Mouse (Mus musculus): Measurements from ENCODE around the gene Med25. TPM values are rescaled to one million over a fixed set of nuclear protein-coding genes. Genes with fewer than 3 reads are reported as not detected.

The Med25 gene
- polyA plus RNA-seq, 2 experiments, result 24.2 to 29.3 TPM

DNA sequence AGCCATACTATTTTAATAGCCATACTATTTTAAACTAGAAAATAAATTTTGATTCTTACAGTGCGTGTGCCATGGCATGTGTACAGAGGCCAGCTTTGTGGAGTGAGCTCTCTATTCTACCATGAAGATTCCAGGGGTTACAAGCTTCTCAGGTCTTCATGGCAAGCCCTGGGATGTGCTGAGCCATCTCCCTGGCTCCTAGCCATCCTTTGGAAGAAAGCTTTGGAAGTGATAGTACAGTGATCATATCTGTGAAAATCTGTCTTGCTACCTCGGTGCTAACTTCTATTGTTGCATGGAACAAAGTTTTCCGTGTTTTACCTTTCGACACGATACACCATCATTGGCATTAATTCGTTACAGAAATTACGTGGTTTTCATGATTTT lies 2.7 kb upstream of the Med25 start:
- H3K4me3 ChIP-seq (ENCODE audit: insufficient read depth in 1 of 2, low read depth in 2 of 2, low read length in 2 of 2), result peak overlapping the region in 1 of 2 experiments; percentile 56; a peak in 2 of 4 replicates
- peaks cover 24 to 36% of the 10 kb centered on the region in 2 experiments for H3K4me1 ChIP-seq (replicated peaks; ENCODE audit: control insufficient read depth in 2 of 2, insufficient read depth in 2 of 2, low read length in 1 of 2)
- H3K27ac ChIP-seq, result no peak overlapping the region
- H3K27me3 ChIP-seq (ENCODE audit: control insufficient read depth, insufficient read depth, low read length), result no peaks in the 10 kb centered on the region
- H3K9ac ChIP-seq (replicated peaks), result no peak overlapping the region
- no peak for TF ChIP-seq CTCF (IDR thresholded peaks at IDR 0.05; ENCODE audit: low read depth)
- TF ChIP-seq EP300 (IDR thresholded peaks at IDR 0.05; ENCODE audit: low read depth), result no peak
- peaks cover 12% of the 10 kb centered on the region for H3K36me3 ChIP-seq (replicated peaks; ENCODE audit: control insufficient read depth, insufficient read depth, low read depth)
- 70% methylated on average over 7 of the region's 7 CpGs for WGBS (ENCODE audit: insufficient replicate concordance)
- DNase-seq (ENCODE audit: low read depth in 3 of 3, low spot score in 3 of 3) (no peak), ATAC-seq (ENCODE audit: insufficient read depth) (no peak)
- H3K4me2 ChIP-seq (ENCODE audit: low read depth), result peak overlapping the region; percentile 60
- H3K9me3 ChIP-seq (ENCODE audit: control insufficient read depth, low read length), result no peaks in the 10 kb centered on the region

DNA sequence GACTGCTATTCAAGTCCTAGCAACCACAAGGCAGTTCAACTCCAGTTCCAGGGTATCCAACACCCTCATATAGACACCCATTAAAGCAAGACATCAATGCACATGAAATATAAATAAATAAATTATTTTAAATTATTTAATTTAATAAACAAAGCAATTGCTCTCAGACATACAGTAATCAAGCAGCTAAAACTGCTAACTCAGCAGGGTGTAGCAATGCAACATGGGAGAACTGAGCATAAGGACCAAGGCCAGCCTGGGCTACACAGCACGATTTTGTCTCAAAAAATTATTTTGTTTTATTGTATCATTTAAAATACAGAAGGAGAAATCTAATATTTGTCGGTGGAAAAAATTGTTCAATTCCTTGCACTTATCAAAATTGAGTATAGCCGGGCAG lies 1.7 kb upstream of the Med25 start:
- H3K27me3 ChIP-seq (ENCODE audit: control insufficient read depth, insufficient read depth, low read length), result no peaks in the 10 kb centered on the region
- H3K4me3 ChIP-seq (ENCODE audit: insufficient read depth in 1 of 2, low read depth in 2 of 2, low read length in 2 of 2), result no peak overlapping the region
- H3K4me1 ChIP-seq (replicated peaks; ENCODE audit: control insufficient read depth in 2 of 2, insufficient read depth in 2 of 2, low read length in 1 of 2), result peaks cover 22 to 35% of the 10 kb centered on the region in 2 experiments
- no peaks in the 10 kb centered on the region for H3K9me3 ChIP-seq (ENCODE audit: control insufficient read depth, low read length)
- no peak overlapping the region for H3K27ac ChIP-seq
- TF ChIP-seq EP300 (IDR thresholded peaks at IDR 0.05; ENCODE audit: low read depth), result no peak
- no peak for TF ChIP-seq CTCF (IDR thresholded peaks at IDR 0.05; ENCODE audit: low read depth)
- 75% methylated on average over 3 of the region's 3 CpGs for WGBS (ENCODE audit: insufficient replicate concordance)
- no peak overlapping the region for H3K9ac ChIP-seq (replicated peaks)
- H3K4me2 ChIP-seq (ENCODE audit: low read depth), result no peak overlapping the region
- ATAC-seq (ENCODE audit: insufficient read depth), result no peak
- peaks cover 1% of the 10 kb centered on the region for H3K36me3 ChIP-seq (replicated peaks; ENCODE audit: control insufficient read depth, insufficient read depth, low read depth)
- no peak for DNase-seq (ENCODE audit: low read depth in 3 of 3, low spot score in 3 of 3)

DNA sequence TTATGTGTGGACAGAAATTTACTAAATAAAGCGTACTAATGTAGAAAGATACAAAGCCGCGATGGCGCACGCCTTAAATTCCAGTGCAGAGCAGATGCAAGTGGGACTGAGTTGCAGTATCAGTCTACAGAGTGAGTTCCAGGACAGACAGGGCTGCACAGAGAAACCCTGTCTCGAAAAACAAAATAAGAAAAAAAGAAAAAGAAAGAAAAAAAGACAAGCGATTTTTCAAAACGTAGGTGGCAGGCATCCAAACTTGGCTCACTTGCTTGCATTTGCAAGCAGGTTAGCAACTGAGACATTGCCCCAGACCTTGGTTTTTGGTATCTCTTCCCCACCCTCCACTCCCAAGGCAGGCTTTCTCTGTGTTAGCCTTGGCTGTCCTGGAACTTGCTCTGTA lies 685 bp upstream of the Med25 start:
- DNase-seq (ENCODE audit: low read depth in 3 of 3, low spot score in 3 of 3) (no peak), ATAC-seq (ENCODE audit: insufficient read depth) (no peak)
- Histone ChIP-seq H3K36me3 (replicated peaks; ENCODE audit: control insufficient read depth, insufficient read depth, low read depth) (no peaks in the 10 kb centered on the region; the same call in 1 of the 2 replicates), H3K27ac (no peak overlapping the region), H3K4me3 (ENCODE audit: insufficient read depth in 1 of 2, low read depth in 2 of 2, low read length in 2 of 2) (peak overlapping the region in 1 of 2 experiments; percentile 78; a peak in 2 of 4 replicates), H3K4me1 (replicated peaks; ENCODE audit: control insufficient read depth in 2 of 2, insufficient read depth in 2 of 2, low read length in 1 of 2) (peaks cover 17 to 29% of the 10 kb centered on the region in 2 experiments), H3K4me2 (ENCODE audit: low read depth) (peak overlapping the region; percentile 88), H3K9ac (replicated peaks) (no peak overlapping the region; the same call in 1 of the 2 replicates), H3K9me3 (ENCODE audit: control insufficient read depth, low read length) (no peaks in the 10 kb centered on the region), H3K27me3 (ENCODE audit: control insufficient read depth, insufficient read depth, low read length) (no peaks in the 10 kb centered on the region)
- WGBS (ENCODE audit: insufficient replicate concordance), result 42% methylated on average over 8 of the region's 8 CpGs
- no peak for TF ChIP-seq CTCF (IDR thresholded peaks at IDR 0.05; ENCODE audit: low read depth)
- no peak for TF ChIP-seq EP300 (IDR thresholded peaks at IDR 0.05; ENCODE audit: low read depth)

DNA sequence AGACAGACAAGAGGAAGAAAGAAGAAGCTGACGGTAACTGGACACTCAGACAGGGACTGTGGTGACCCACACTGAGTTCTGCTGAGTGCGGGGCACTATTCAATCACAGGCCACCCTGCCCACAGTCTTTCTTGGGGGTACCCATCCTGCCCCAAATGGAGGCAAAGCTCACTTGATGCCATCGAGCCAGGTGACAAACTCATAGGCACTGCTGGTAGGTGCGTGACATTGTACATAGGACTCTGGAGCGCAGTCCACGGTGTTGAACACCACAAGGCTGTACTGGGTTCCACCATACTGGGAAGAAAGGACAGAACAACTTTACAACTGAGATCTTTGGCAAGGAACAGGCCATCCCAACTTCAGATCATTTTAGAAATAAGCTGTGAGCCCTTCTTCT lies 901 bp downstream of the Med25 start:
- Histone ChIP-seq H3K4me2 (ENCODE audit: low read depth) (peak overlapping the region; percentile 88), H3K4me1 (replicated peaks; ENCODE audit: control insufficient read depth in 2 of 2, insufficient read depth in 2 of 2, low read length in 1 of 2) (peaks cover 17 to 25% of the 10 kb centered on the region in 2 experiments), H3K36me3 (replicated peaks; ENCODE audit: control insufficient read depth, insufficient read depth, low read depth) (no peaks in the 10 kb centered on the region; the same call in 1 of the 2 replicates), H3K9ac (replicated peaks) (peak overlapping the region; percentile 74), H3K27me3 (ENCODE audit: control insufficient read depth, insufficient read depth, low read length) (no peaks in the 10 kb centered on the region), H3K9me3 (ENCODE audit: control insufficient read depth, low read length) (no peaks in the 10 kb centered on the region), H3K27ac (peak overlapping the region; percentile 93), H3K4me3 (ENCODE audit: insufficient read depth in 1 of 2, low read depth in 2 of 2, low read length in 2 of 2) (peak overlapping the region; percentile 78 to 89)
- WGBS (ENCODE audit: insufficient replicate concordance), result 18% methylated on average over 6 of the region's 6 CpGs
- TF ChIP-seq CTCF (IDR thresholded peaks at IDR 0.05; ENCODE audit: low read depth), result no peak
- no peak for TF ChIP-seq EP300 (IDR thresholded peaks at IDR 0.05; ENCODE audit: low read depth)
- no peak for DNase-seq (ENCODE audit: low read depth in 3 of 3, low spot score in 3 of 3)
- ATAC-seq (ENCODE audit: insufficient read depth), result peak; percentile 30

DNA sequence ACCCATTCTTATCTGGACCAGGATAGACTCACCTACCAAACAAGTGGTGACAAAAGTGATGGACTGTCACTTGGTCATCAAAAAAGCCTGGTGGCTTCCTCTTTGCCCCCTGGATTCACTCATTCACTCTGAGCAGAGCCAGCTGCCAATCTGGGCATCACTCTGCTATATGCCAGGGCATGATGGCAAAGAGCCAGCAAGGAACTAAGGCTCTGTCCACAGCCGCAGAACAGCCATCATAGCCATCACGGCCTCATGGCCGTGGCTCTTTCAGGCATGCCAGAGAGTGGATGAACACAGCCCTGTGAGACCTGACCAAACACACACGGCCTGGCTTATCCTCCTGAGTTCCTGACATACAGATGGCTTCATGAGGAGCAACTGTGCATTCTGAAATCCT lies 1.8 kb downstream of the Med25 start:
- Histone ChIP-seq H3K9ac (replicated peaks) (no peak overlapping the region), H3K36me3 (replicated peaks; ENCODE audit: control insufficient read depth, insufficient read depth, low read depth) (no peaks in the 10 kb centered on the region; the same call in 1 of the 2 replicates), H3K27me3 (ENCODE audit: control insufficient read depth, insufficient read depth, low read length) (no peaks in the 10 kb centered on the region), H3K4me3 (ENCODE audit: insufficient read depth in 1 of 2, low read depth in 2 of 2, low read length in 2 of 2) (peak overlapping the region; percentile 78 to 89; a peak in 3 of 4 replicates), H3K9me3 (ENCODE audit: control insufficient read depth, low read length) (no peaks in the 10 kb centered on the region), H3K27ac (no peak overlapping the region), H3K4me2 (ENCODE audit: low read depth) (peak overlapping the region; percentile 88), H3K4me1 (replicated peaks; ENCODE audit: control insufficient read depth in 2 of 2, insufficient read depth in 2 of 2, low read length in 1 of 2) (peaks cover 17 to 23% of the 10 kb centered on the region in 2 experiments)
- TF ChIP-seq EP300 (IDR thresholded peaks at IDR 0.05; ENCODE audit: low read depth) (no peak), CTCF (IDR thresholded peaks at IDR 0.05; ENCODE audit: low read depth) (no peak)
- WGBS (ENCODE audit: insufficient replicate concordance), result 77% methylated on average over 4 of the region's 4 CpGs
- DNase-seq (ENCODE audit: low read depth in 3 of 3, low spot score in 3 of 3), result no peak
- no peak for ATAC-seq (ENCODE audit: insufficient read depth)

Data from liver, embryonic 14.5 days (tissue).